Mouse (Mus musculus) heart, adult 2 months (tissue): ENCODE results near the gene Lnx2.

Source experiments
- CTCF ChIP-seq: fragments of 200-600 bp; IDR thresholded peaks from 2 replicates; pipeline ENCODE4 v1.8.1; 2022; ENCODE audit warnings: antibody characterized with exemption, mild to moderate bottlenecking, moderate library complexity
- POLR2A ChIP-seq: fragments of 200-500 bp; IDR thresholded peaks from 2 replicates; pipeline ENCODE4 v1.6.1; 2011; ENCODE audit warnings: mild to moderate bottlenecking, low read depth, low read length, control low read depth; ENCODE audit not compliant: insufficient read depth

DNA sequence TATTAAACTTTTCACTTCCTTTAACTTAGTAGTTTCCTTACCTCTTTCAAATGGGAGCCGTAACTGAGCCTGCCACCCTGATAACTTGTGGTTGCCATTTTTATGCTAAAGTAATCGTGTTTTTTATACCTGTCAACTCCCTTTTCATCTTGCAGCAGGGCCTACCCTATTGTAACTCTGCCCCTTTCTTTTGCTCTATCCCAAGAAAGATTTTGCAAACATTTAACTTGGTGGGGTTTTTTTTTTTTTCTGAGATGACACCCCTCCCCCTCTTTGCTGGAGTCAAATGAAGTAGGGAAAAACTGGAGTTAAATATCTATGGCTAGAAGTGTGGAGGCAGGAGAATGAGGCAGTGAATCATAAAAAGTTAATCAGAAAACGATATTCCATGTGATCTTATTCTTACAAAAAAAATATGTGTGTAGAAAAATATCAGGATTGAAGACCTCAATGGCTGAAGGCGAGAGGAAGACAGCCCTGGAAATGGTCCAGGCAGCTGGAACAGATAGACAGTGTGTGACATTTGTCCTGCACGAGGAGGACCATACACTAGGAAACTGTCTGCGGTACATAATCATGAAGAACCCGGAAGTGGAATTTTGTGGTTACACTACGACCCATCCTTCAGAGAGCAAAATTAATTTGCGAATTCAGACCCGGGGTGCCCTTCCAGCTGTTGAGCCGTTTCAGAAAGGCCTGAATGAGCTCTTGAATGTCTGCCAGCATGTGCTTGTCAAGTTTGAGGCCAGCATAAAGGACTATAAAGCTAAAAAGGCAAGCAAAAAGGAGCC lies 1.9 kb upstream of the Lnx2 start:
- TF ChIP-seq CTCF (no peak), POLR2A (no peak)
